Mouse (Mus musculus) C2C12 (cell line): Measurements from ENCODE around the gene Mindy1.

Source experiments
- CEBPB ChIP-seq: IDR thresholded peaks from one replicate; pipeline ENCODE4 v1.6.1; 2011; ENCODE audit warnings: low read depth, mild to moderate bottlenecking, control low read depth, moderate library complexity
- CTCF ChIP-seq: IDR thresholded peaks from one replicate; pipeline ENCODE4 v1.5.1; 2011; ENCODE audit not compliant: control insufficient read depth, insufficient read depth, insufficient read length
- FOSL1 ChIP-seq: IDR thresholded peaks from one replicate; pipeline ENCODE4 v1.8.0; 2011; ENCODE audit warnings: mild to moderate bottlenecking, low read length; ENCODE audit not compliant: poor library complexity, insufficient read depth, severe bottlenecking
- MAX ChIP-seq: IDR thresholded peaks from one replicate; pipeline ENCODE4 v1.6.1; 2011; ENCODE audit warnings: mild to moderate bottlenecking, control low read depth
- MYOD1 ChIP-seq: IDR thresholded peaks from one replicate; pipeline ENCODE4 v1.6.1; 2011; ENCODE audit warnings: low read depth; ENCODE audit not compliant: control insufficient read depth, insufficient read length
- MYOG ChIP-seq: IDR thresholded peaks from one replicate; pipeline ENCODE4 v1.6.1; 2011; ENCODE audit not compliant: control insufficient read depth, insufficient read length; ENCODE audit errors: extremely low read depth
- USF1 ChIP-seq: IDR thresholded peaks from one replicate; pipeline ENCODE4 v1.6.1; 2011; ENCODE audit warnings: low read depth, mild to moderate bottlenecking, control low read depth, moderate library complexity

DNA sequence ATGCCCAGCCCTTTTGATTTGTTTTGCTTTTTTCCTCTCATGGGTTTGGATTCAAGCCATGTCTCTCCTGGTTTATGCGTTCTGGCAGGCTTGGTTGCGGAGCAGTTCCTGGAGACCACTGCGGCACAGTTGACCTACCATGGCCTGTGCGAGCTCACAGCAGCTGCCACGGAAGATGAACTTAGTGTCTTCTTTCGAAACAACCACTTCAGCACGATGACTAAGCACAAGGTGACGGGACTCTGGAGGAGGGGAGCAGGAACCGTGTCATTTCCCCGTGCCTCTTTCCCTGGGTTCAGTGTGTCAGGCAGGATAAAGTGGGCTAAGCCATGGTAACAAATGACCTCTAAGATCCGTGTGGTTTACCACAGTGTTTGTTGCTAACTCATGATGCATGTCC, 12.4 kb downstream of the Mindy1 start:
- TF ChIP-seq FOSL1: peak; percentile 56
- TF ChIP-seq CTCF: no peak
- no peak for TF ChIP-seq USF1
- TF ChIP-seq MAX: no peak
- TF ChIP-seq MYOG: no peak
- TF ChIP-seq CEBPB: peak; percentile 67
- TF ChIP-seq MYOD1: peak; percentile 90
